Mouse (Mus musculus): Measurements from ENCODE around the gene Mrpl37.

GRCm38 (mm10) chr4:107058346-107058745 lies 8.3 kb downstream of the Mrpl37 start:
- TF ChIP-seq TBP (conservative IDR thresholded peaks at IDR 0.05; ENCODE audit: low read depth, low read length) (no peak), CTCF (conservative IDR thresholded peaks at IDR 0.05 in 1 of 2, IDR thresholded peaks at IDR 0.05 in 1 of 2; ENCODE audit: low read depth in 2 of 2, low read length in 2 of 2) (no peak)

Data from CH12.LX (cell line).